In the genomic region with DNA sequence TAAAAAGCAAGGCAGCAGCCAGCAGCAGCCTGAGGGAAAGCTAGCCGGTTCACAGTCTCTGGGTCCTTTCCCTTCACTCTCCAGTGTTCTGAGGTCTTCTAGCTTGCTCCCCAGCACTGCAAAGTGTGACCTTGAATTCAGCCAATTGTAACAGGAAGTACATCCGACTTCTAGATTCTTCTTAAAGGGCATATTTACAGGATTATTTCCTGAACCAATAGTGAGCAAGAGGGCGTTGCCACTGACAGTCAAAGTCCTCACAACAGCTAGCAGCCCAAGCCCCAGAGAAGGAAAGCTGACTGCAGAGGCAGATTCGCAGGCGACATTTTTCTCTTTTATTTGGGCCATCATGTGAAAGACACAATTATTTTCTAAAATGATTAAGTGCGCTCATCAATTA, we compare ENCODE assay signal across 9 mouse cellular contexts. TPM values are rescaled to one million over a fixed set of nuclear protein-coding genes. Genes with fewer than 3 reads are reported as not detected.
A peak's percentile ranks its signal among the peaks of the same experiment; 100 is the strongest.
DNase-seq lines count a peak whose midpoint lies in the region; ATAC-seq and TF ChIP-seq lines count a peak whose summit lies in the region.
"Had no signal": no experiment of that assay in that cellular context is flagged by ENCODE, and none has a peak within 500 bp of the region (broad histone marks: within the 10 kb centered on the region; RNA-seq: fewer than 3 reads in every experiment).

No protein-coding gene starts in this region.

- TF ChIP-seq EP300 in stomach, postnatal 0 days (optimal IDR thresholded peaks at IDR 0.05): no peak

- H3K27ac ChIP-seq in layer of hippocampus, adult 2 months: peak overlapping the region; percentile 72
- peak overlapping the region; percentile 18 to 71; a peak in 3 of 4 replicates for H3K27ac ChIP-seq in heart, embryonic 14.5 days (replicated peaks in 1 of 2; ENCODE audit: control insufficient read depth in 1 of 2, insufficient read depth in 1 of 2, low read depth in 2 of 2, low read length in 2 of 2)
- 0 out of 2 replicates have a peak overlapping the region, but pooled peaks have one; percentile 21 for H3K27ac ChIP-seq in liver, embryonic 13.5 days
- peak overlapping the region; percentile 70 for H3K27ac ChIP-seq in stomach, postnatal 0 days (replicated peaks)
- H3K27ac ChIP-seq in midbrain, embryonic 15.5 days: no peak overlapping the region

- H3K9ac ChIP-seq in heart, embryonic 14.5 days (ENCODE audit: low read length): 0 out of 2 replicates have a peak overlapping the region, but pooled peaks have one; percentile 1
- no peak overlapping the region for H3K9ac ChIP-seq in liver, embryonic 13.5 days
- no peak overlapping the region for H3K9ac ChIP-seq in stomach, postnatal 0 days (ENCODE audit: low read length)
- no peak overlapping the region for H3K9ac ChIP-seq in midbrain, embryonic 15.5 days

- peaks cover 12% of the 10 kb centered on the region for H3K36me3 ChIP-seq in heart, embryonic 14.5 days (ENCODE audit: control insufficient read depth, insufficient read depth, low read length)
- no peaks in the 10 kb centered on the region for H3K36me3 ChIP-seq in liver, embryonic 13.5 days
- H3K36me3 ChIP-seq in stomach, postnatal 0 days (ENCODE audit: control insufficient read depth, insufficient read depth, low read length): no peaks in the 10 kb centered on the region
- 0 out of 2 replicates have a peak, but pooled peaks cover 4% of the 10 kb centered on the region for H3K36me3 ChIP-seq in midbrain, embryonic 15.5 days (replicated peaks)

- no peaks in the 10 kb centered on the region for H3K27me3 ChIP-seq in heart, embryonic 14.5 days (ENCODE audit: control insufficient read depth, insufficient read depth, low read length)
- H3K27me3 ChIP-seq in liver, embryonic 13.5 days: no peaks in the 10 kb centered on the region
- H3K27me3 ChIP-seq in stomach, postnatal 0 days (ENCODE audit: control insufficient read depth, insufficient read depth, low read length): no peaks in the 10 kb centered on the region
- no peaks in the 10 kb centered on the region for H3K27me3 ChIP-seq in midbrain, embryonic 15.5 days (replicated peaks)
- H3K27me3 ChIP-seq: Patski had no signal

- H3K4me2 ChIP-seq in heart, embryonic 14.5 days (ENCODE audit: low read length): no peak overlapping the region
- H3K4me2 ChIP-seq in liver, embryonic 13.5 days: no peak overlapping the region
- no peak overlapping the region for H3K4me2 ChIP-seq in stomach, postnatal 0 days (replicated peaks; ENCODE audit: low read depth)
- no peak overlapping the region for H3K4me2 ChIP-seq in midbrain, embryonic 15.5 days

- DNase-seq in layer of hippocampus, adult 2 months (ENCODE audit: low spot score in 2 of 2): no peak
- no peak for DNase-seq in layer of hippocampus, adult 9-10 months (ENCODE audit: low spot score)
- DNase-seq in liver, embryonic 13.5 days: no peak
- DNase-seq in stomach, postnatal 0 days (ENCODE audit: low spot score): peak; percentile 66
- DNase-seq in ovary, adult 18-20 months (ENCODE audit: low spot score): no peak
- no peak for DNase-seq in layer of hippocampus, adult 9-11 months

- no peak for ATAC-seq in heart, embryonic 14.5 days (ENCODE audit: insufficient number of reproducible peaks, insufficient read depth, low FRiP score, low read depth)
- no peak for ATAC-seq in liver, embryonic 13.5 days (ENCODE audit: low read depth)
- peak; percentile 78 for ATAC-seq in stomach, postnatal 0 days (ENCODE audit: low FRiP score, low TSS enrichment)
- ATAC-seq in midbrain, embryonic 15.5 days (replicated peaks): no peak
- ATAC-seq: Patski had no signal

- no peak overlapping the region for H3K4me3 ChIP-seq in layer of hippocampus, adult 2 months
- H3K4me3 ChIP-seq in heart, embryonic 14.5 days (ENCODE audit: control insufficient read depth in 1 of 2, insufficient read depth in 1 of 2, low read depth in 1 of 2, low read length in 2 of 2): no peak overlapping the region
- no peak overlapping the region for H3K4me3 ChIP-seq in liver, embryonic 13.5 days (replicated peaks)
- no peak overlapping the region for H3K4me3 ChIP-seq in stomach, postnatal 0 days (ENCODE audit: low read depth, low read length)
- no peak overlapping the region for H3K4me3 ChIP-seq in midbrain, embryonic 15.5 days

- H3K9me3 ChIP-seq in heart, embryonic 14.5 days (ENCODE audit: control insufficient read depth, low read length): no peaks in the 10 kb centered on the region
- no peaks in the 10 kb centered on the region for H3K9me3 ChIP-seq in liver, embryonic 13.5 days (replicated peaks)
- no peaks in the 10 kb centered on the region for H3K9me3 ChIP-seq in stomach, postnatal 0 days (ENCODE audit: control insufficient read depth, low read length)
- no peaks in the 10 kb centered on the region for H3K9me3 ChIP-seq in midbrain, embryonic 15.5 days

- peaks cover 18 to 33% of the 10 kb centered on the region in 2 experiments for H3K4me1 ChIP-seq in heart, embryonic 14.5 days (ENCODE audit: control insufficient read depth in 2 of 2, insufficient read depth in 2 of 2, low read length in 2 of 2)
- H3K4me1 ChIP-seq in liver, embryonic 13.5 days (replicated peaks): peaks cover 9% of the 10 kb centered on the region
- 0 out of 2 replicates have a peak, but pooled peaks cover 3% of the 10 kb centered on the region for H3K4me1 ChIP-seq in stomach, postnatal 0 days (replicated peaks; ENCODE audit: control insufficient read depth, insufficient read depth)
- H3K4me1 ChIP-seq in midbrain, embryonic 15.5 days: peaks cover 4% of the 10 kb centered on the region; the same call in 1 of the 2 replicates

- WGBS in heart, embryonic 14.5 days: 48% methylated on average over 6 of the region's 6 CpGs
- WGBS in liver, embryonic 13.5 days (ENCODE audit: insufficient replicate concordance): 53% methylated on average over 6 of the region's 6 CpGs
- 39% methylated on average over 6 of the region's 6 CpGs for WGBS in stomach, postnatal 0 days
- 75% methylated on average over 6 of the region's 6 CpGs for WGBS in midbrain, embryonic 15.5 days

- no peak for TF ChIP-seq CTCF in layer of hippocampus, adult 2 months (conservative IDR thresholded peaks at IDR 0.05)
- no peak for TF ChIP-seq CTCF in stomach, postnatal 0 days (IDR thresholded peaks at IDR 0.05; ENCODE audit: low read depth)

RNA-seq across cellular contexts. Expression of a gene that starts 46.6 kb away (rescaled TPM):
- 100 to 1,000 TPM; 588 to 630 TPM for total RNA-seq in layer of hippocampus, adult 2 months (2021)
- polyA plus RNA-seq in heart, embryonic 14.5 days (2014; fragmentation: Nextera tagmentation; extraction: Ambion mirVana): 472 and 483 TPM in 2 replicates
- 14.1 and 17.1 TPM in 2 replicates for polyA plus RNA-seq in liver, embryonic 13.5 days (2015; fragmentation: Nextera tagmentation; extraction: Ambion mirVana)
- polyA plus RNA-seq in stomach, postnatal 0 days (2015; fragmentation: Nextera tagmentation; extraction: Ambion mirVana): 24.0 and 27.0 TPM in 2 replicates
- polyA plus RNA-seq in midbrain, embryonic 15.5 days (2015; fragmentation: Nextera tagmentation; extraction: Ambion mirVana): 46.3 and 47.7 TPM in 2 replicates
